Mouse (Mus musculus) heart, postnatal 0 days (tissue): ENCODE measurements at regions not wholly inside any gene's neighbourhood (a gene's known extent, or its start where the extent isn't known, plus 50 kb on each side); places are given as distances from the start of the nearest gene placed in this dataset.

ENCODE experiments used
- ATAC-seq: fragments of 200-750 bp; cut with Nextera tagmentation; 2 replicates; pipeline ENCODE4 v1.8.0; 2017; ENCODE audit warnings: low read depth, moderate number of reproducible peaks, moderate library complexity; ENCODE audit not compliant: insufficient read depth
- DNase-seq: peaks from one replicate; pipeline ENCODE4 v3.0.0-alpha.2; 2016; ENCODE audit warnings: low spot score
- H3K27ac ChIP-seq: fragments of 300-500 bp; sonication (generic); 2 replicates; pipeline ENCODE4 v1.5.1; 2014; ENCODE audit warnings: low read depth, mild to moderate bottlenecking
- H3K27me3 ChIP-seq: fragments of 300-500 bp; sonication (generic); 2 replicates; pipeline ENCODE4 v1.6.1; 2014; ENCODE audit warnings: low read length, mixed read lengths; ENCODE audit not compliant: control insufficient read depth, insufficient read depth
- H3K36me3 ChIP-seq: fragments of 300-500 bp; sonication (generic); replicated peaks from 2 replicates; pipeline ENCODE4 v1.6.1; 2014; ENCODE audit warnings: low read length, mixed read lengths; ENCODE audit not compliant: control insufficient read depth, insufficient read depth
- H3K4me1 ChIP-seq: fragments of 300-500 bp; sonication (generic); 2 replicates; pipeline ENCODE4 v1.6.1; 2014; ENCODE audit warnings: antibody characterized with exemption; ENCODE audit not compliant: control insufficient read depth, insufficient read depth
- H3K4me2 ChIP-seq: fragments of 300-500 bp; sonication (generic); 2 replicates; pipeline ENCODE4 v1.6.1; 2014; ENCODE audit warnings: low read depth, mild to moderate bottlenecking, low read length, moderate library complexity
- H3K4me3 ChIP-seq: fragments of 300-500 bp; sonication (generic); 2 replicates; pipeline ENCODE4 v1.5.1; 2014; ENCODE audit warnings: low read depth, low read length
- H3K9ac ChIP-seq: fragments of 300-500 bp; sonication (generic); replicated peaks from 2 replicates; pipeline ENCODE4 v1.6.1; 2014; ENCODE audit warnings: low read depth, low read length, mixed read lengths
- H3K9me3 ChIP-seq: fragments of 300-500 bp; sonication (generic); replicated peaks from 2 replicates; pipeline ENCODE4 v1.6.1; 2016; ENCODE audit warnings: low read length; ENCODE audit not compliant: control insufficient read depth
- CTCF ChIP-seq: IDR thresholded peaks from 2 replicates; pipeline ENCODE4 v1.5.1; 2016; ENCODE audit warnings: antibody characterized with exemption, control low read depth, low read depth
- EP300 ChIP-seq: IDR thresholded peaks from 2 replicates; pipeline ENCODE4 v1.6.1; 2016; ENCODE audit warnings: antibody characterized with exemption, low read depth
- WGBS: fragments of 180-500 bp; shearing (Covaris S2); extraction: QIAGEN DNeasy Blood & Tissue Kit; methylation state at CpG from one replicate; pipeline ENCODE4 v1.1.7; 2014; 5-methylcytosine and 5-hydroxymethylcytosine counted together

GRCm38 (mm10) chr1:69443466-69443865 lies 243.6 kb downstream of the Ikzf2 start:
- WGBS: 53% methylated on average over 7 of the region's 7 CpGs
- Histone ChIP-seq H3K9ac (no peak overlapping the region), H3K27me3 (no peaks in the 10 kb centered on the region), H3K27ac (no peak overlapping the region), H3K4me2 (no peak overlapping the region), H3K9me3 (no peaks in the 10 kb centered on the region), H3K4me1 (no peaks in the 10 kb centered on the region), H3K4me3 (no peak overlapping the region), H3K36me3 (no peaks in the 10 kb centered on the region)
- TF ChIP-seq EP300 (no peak), CTCF (no peak)
- ATAC-seq: no peak
- DNase-seq: no peak

GRCm38 (mm10) chr1:69440564-69441334 lies 246.3 kb downstream of the Ikzf2 start:
- H3K27ac ChIP-seq: no peak overlapping the region

DNA sequence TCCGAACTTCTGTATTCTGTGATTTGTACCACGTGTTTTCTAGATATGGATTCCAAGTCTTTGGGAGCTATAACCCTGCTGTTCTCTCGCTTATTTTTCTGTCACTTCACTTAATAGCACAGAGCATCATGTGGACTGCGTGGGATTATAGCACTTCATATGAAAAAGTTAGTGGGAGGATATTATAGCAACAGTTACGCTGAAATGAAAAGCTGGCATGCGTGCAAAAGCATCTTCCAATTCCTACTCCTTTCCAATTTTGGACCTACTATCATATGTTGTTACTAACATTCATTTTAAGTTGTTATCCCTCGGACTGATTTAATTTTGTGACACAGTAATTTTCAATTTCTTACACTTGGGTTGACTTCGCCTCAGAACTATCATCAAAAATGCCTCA lies 250.0 kb downstream of the Ikzf2 start:
- Histone ChIP-seq H3K4me3 (no peak overlapping the region), H3K27me3 (no peaks in the 10 kb centered on the region), H3K9ac (no peak overlapping the region), H3K27ac (no peak overlapping the region), H3K36me3 (no peaks in the 10 kb centered on the region), H3K4me1 (no peaks in the 10 kb centered on the region), H3K9me3 (no peaks in the 10 kb centered on the region), H3K4me2 (no peak overlapping the region)
- no peak for ATAC-seq
- WGBS: 82% methylated on average over 8 of the region's 8 CpGs
- TF ChIP-seq EP300: no peak
- no peak for TF ChIP-seq CTCF
- DNase-seq: no peak

More at GRCm38 (mm10) chr1:69440564-69441334, 246.3 kb downstream of the Ikzf2 start:
- WGBS: 75% methylated on average over 14 of the region's 14 CpGs
- no peak overlapping the region for H3K4me3 ChIP-seq
- no peaks in the 10 kb centered on the region for H3K27me3 ChIP-seq
- TF ChIP-seq EP300: no peak
- TF ChIP-seq CTCF: no peak
- H3K9me3 ChIP-seq: no peaks in the 10 kb centered on the region
- no peak overlapping the region for H3K9ac ChIP-seq
- ATAC-seq (no peak), DNase-seq (no peak)
- no peak overlapping the region for H3K4me2 ChIP-seq
- no peaks in the 10 kb centered on the region for H3K4me1 ChIP-seq
- H3K36me3 ChIP-seq: no peaks in the 10 kb centered on the region

DNA sequence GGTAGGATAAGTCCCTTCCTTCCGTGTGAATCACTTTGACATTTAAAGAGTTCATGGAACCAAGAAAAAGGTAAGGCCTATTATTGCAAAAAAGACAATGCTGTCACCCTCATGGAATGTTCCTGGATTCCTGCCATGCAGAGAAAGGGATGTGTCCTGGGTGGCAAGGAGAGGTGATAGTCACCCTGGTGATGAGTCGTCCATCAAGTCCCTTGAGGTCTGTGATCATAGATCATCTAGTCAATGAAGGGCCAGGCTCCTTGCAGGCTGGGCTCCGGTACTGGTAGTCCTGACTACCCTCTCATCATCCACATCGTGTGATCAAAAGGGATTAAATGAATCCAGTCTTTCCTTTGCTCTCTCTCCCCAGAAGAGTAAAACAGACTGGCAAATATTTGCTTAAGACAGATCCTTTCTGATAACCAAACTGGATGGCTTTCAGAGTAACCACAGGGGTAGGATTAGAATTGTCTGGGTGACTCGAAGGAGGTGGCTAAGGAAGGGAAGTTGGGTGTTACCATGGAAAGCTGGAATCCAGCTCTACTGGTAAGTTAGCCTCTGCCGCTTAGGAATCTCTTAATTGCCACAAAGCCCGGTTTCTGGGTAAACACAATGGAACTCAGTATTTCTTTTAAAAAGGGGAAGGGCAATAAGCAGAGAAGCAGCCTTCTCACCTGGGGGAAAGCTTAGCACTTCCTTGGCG lies 253.2 kb downstream of the Ikzf2 start:
- 51% methylated on average over 8 of the region's 8 CpGs for WGBS
- ATAC-seq: no peak

GRCm38 (mm10) chr1:69430683-69431407 lies 256.2 kb downstream of the Ikzf2 start:
- no peak overlapping the region for H3K9ac ChIP-seq
- no peaks in the 10 kb centered on the region for H3K9me3 ChIP-seq
- WGBS: 65% methylated on average over 8 of the region's 8 CpGs
- DNase-seq (no peak), ATAC-seq (no peak)
- no peaks in the 10 kb centered on the region for H3K36me3 ChIP-seq
- no peaks in the 10 kb centered on the region for H3K4me1 ChIP-seq
- H3K27ac ChIP-seq: no peak overlapping the region
- TF ChIP-seq CTCF: no peak
- no peak for TF ChIP-seq EP300
- no peaks in the 10 kb centered on the region for H3K27me3 ChIP-seq
- H3K4me3 ChIP-seq: no peak overlapping the region
- H3K4me2 ChIP-seq: no peak overlapping the region

More for the DNA sequence above, 253.2 kb downstream of the Ikzf2 start:
- Histone ChIP-seq H3K9me3 (no peaks in the 10 kb centered on the region), H3K9ac (no peak overlapping the region), H3K27me3 (no peaks in the 10 kb centered on the region), H3K4me1 (no peaks in the 10 kb centered on the region), H3K4me3 (no peak overlapping the region), H3K4me2 (no peak overlapping the region), H3K36me3 (no peaks in the 10 kb centered on the region), H3K27ac (no peak overlapping the region)
- TF ChIP-seq CTCF: no peak
- no peak for DNase-seq
